Comparison of ENCODE assay signal across 11 mouse cellular contexts in the genomic region with DNA sequence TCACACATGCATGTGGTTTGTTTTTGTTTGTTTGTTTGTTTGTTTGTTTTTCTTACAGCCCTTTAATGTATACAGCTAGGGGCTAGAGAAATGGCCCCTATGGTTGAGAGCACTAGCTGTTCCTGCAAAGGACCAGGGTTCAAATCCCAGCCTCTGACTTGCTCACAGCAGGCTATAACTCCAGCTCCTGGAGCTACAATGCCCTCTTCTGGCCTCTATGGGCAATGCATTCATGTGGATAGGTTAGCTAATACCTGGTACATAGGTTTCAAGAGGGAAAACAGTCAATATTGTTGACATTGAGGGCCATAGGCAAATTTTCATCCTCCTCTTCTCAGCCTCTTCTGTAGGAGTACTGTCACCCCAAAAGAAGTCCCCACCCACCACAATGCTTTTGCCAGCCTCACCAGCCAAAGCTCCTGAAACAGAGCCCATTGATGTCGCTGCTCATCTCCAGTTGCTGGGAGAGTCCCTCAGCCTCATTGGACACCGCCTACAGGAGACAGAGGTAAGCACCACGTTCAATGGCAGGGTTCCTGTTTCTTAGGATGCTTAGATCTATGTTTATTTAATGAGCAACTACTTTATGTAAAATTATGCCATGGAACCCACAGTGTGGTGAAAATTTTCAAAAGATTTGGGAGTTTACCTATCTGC. TPM values are rescaled to one million over a fixed set of nuclear protein-coding genes. Genes with fewer than 3 reads are reported as not detected.
DNase-seq lines count a peak whose midpoint lies in the region; ATAC-seq and TF ChIP-seq lines count a peak whose summit lies in the region.
"Had no signal": no experiment of that assay in that cellular context is flagged by ENCODE, and none has a peak within 500 bp of the region (broad histone marks: within the 10 kb centered on the region; RNA-seq: fewer than 3 reads in every experiment).

No protein-coding gene starts in this region.

- TF ChIP-seq POLR2A in ES-Bruce4 (IDR thresholded peaks at IDR 0.05; ENCODE audit: insufficient read depth, low read length) = no peak

- no peaks in the 10 kb centered on the region for H3K4me1 ChIP-seq in ES-Bruce4 (ENCODE audit: control insufficient read depth, insufficient read depth, low read length)
- H3K4me1 ChIP-seq in liver, embryonic 14.5 days (replicated peaks; ENCODE audit: control insufficient read depth in 2 of 2, insufficient read depth in 2 of 2, low read length in 1 of 2) = no peaks in the 10 kb centered on the region
- H3K4me1 ChIP-seq in hindbrain, embryonic 12.5 days = no peaks in the 10 kb centered on the region
- H3K4me1 ChIP-seq: heart, embryonic 15.5 days had no signal

- H3K27ac ChIP-seq in ES-Bruce4 (ENCODE audit: insufficient read depth, low read length) = no peak overlapping the region
- no peak overlapping the region for H3K27ac ChIP-seq in liver, embryonic 14.5 days
- H3K27ac ChIP-seq in hindbrain, embryonic 12.5 days = no peak overlapping the region
- H3K27ac ChIP-seq: heart, embryonic 15.5 days; kidney, embryonic 15.5 days; macrophage had no signal

- H3K4me2 ChIP-seq in liver, embryonic 14.5 days (ENCODE audit: low read depth) = no peak overlapping the region
- H3K4me2 ChIP-seq in hindbrain, embryonic 12.5 days (replicated peaks) = no peak overlapping the region
- H3K4me2 ChIP-seq: heart, embryonic 15.5 days; kidney, embryonic 15.5 days had no signal

- H3K4me3 ChIP-seq in ES-Bruce4 (ENCODE audit: low read depth, low read length) = no peak overlapping the region
- no peak overlapping the region for H3K4me3 ChIP-seq in liver, embryonic 14.5 days (ENCODE audit: insufficient read depth in 1 of 2, low read depth in 2 of 2, low read length in 2 of 2)
- H3K4me3 ChIP-seq in hindbrain, embryonic 12.5 days = no peak overlapping the region
- H3K4me3 ChIP-seq: heart, embryonic 15.5 days; kidney, embryonic 15.5 days had no signal

- TF ChIP-seq EP300 in ES-Bruce4 (IDR thresholded peaks at IDR 0.05; ENCODE audit: insufficient read depth, low read depth, low read length) = no peak
- no peak for TF ChIP-seq EP300 in liver, embryonic 14.5 days (IDR thresholded peaks at IDR 0.05; ENCODE audit: low read depth)

- ATAC-seq in liver, embryonic 14.5 days (ENCODE audit: insufficient read depth) = 0 out of 2 replicates have a peak, but pooled peaks have one; percentile 41
- no peak for ATAC-seq in hindbrain, embryonic 12.5 days (ENCODE audit: low FRiP score)

- H3K9ac ChIP-seq in ES-Bruce4 (ENCODE audit: low read depth, poor library complexity, severe bottlenecking) = no peak overlapping the region
- no peak overlapping the region for H3K9ac ChIP-seq in liver, embryonic 14.5 days (replicated peaks)
- H3K9ac ChIP-seq in hindbrain, embryonic 12.5 days = no peak overlapping the region
- H3K9ac ChIP-seq: heart, embryonic 15.5 days; kidney, embryonic 15.5 days had no signal

- TF ChIP-seq CTCF in ES-Bruce4 (IDR thresholded peaks at IDR 0.05; ENCODE audit: low read depth, low read length) = peak; percentile 46
- peak; percentile 70 for TF ChIP-seq CTCF in liver, embryonic 14.5 days (IDR thresholded peaks at IDR 0.05; ENCODE audit: low read depth)

- H3K27me3 ChIP-seq in ES-Bruce4 (ENCODE audit: control insufficient read depth, insufficient read depth, low read length, poor library complexity, severe bottlenecking) = no peaks in the 10 kb centered on the region
- no peaks in the 10 kb centered on the region for H3K27me3 ChIP-seq in liver, embryonic 14.5 days (ENCODE audit: control insufficient read depth, insufficient read depth, low read length)
- H3K27me3 ChIP-seq in hindbrain, embryonic 12.5 days = no peaks in the 10 kb centered on the region
- H3K27me3 ChIP-seq: heart, embryonic 15.5 days; kidney, embryonic 15.5 days had no signal

- H3K36me3 ChIP-seq in ES-Bruce4 (ENCODE audit: control insufficient read depth, insufficient read depth, low read length, poor library complexity, severe bottlenecking) = peaks cover 81% of the 10 kb centered on the region
- peaks cover 20% of the 10 kb centered on the region for H3K36me3 ChIP-seq in liver, embryonic 14.5 days (replicated peaks; ENCODE audit: control insufficient read depth, insufficient read depth, low read depth)
- H3K36me3 ChIP-seq in hindbrain, embryonic 12.5 days = peaks cover 71% of the 10 kb centered on the region

- DNase-seq in kidney, postnatal 10 days = peak; percentile 19
- DNase-seq in kidney, adult 9 months = no peak
- DNase-seq in A20 (ENCODE audit: low read depth, low spot score) = peak; percentile 48
- peak in 1 of 3 experiments; percentile 20 for DNase-seq in liver, embryonic 14.5 days (ENCODE audit: low read depth in 3 of 3, low spot score in 3 of 3)
- no peak for DNase-seq in Muller cell, postnatal 12 days (ENCODE audit: inconsistent ontology term)
- DNase-seq in adrenal gland, adult (ENCODE audit: inconsistent age in 2 of 2, low spot score in 1 of 2) = no peak

- WGBS in liver, embryonic 14.5 days (ENCODE audit: insufficient replicate concordance) = 66% methylated on average over 3 of the region's 3 CpGs
- 89% methylated on average over 3 of the region's 3 CpGs for WGBS in hindbrain, embryonic 12.5 days

- H3K9me3 ChIP-seq in ES-Bruce4 (replicated peaks; ENCODE audit: control insufficient read depth, insufficient read depth, low read length, poor library complexity, severe bottlenecking) = peaks cover 51% of the 10 kb centered on the region
- H3K9me3 ChIP-seq in liver, embryonic 14.5 days (ENCODE audit: control insufficient read depth, low read length) = no peaks in the 10 kb centered on the region
- H3K9me3 ChIP-seq in hindbrain, embryonic 12.5 days (replicated peaks) = no peaks in the 10 kb centered on the region
- H3K9me3 ChIP-seq: heart, embryonic 15.5 days; kidney, embryonic 15.5 days had no signal

RNA-seq across cellular contexts. Expression of gene Tom1, which starts 9.7 kb away (rescaled TPM):
- 44.6 and 46.1 TPM in 2 replicates for polyA plus RNA-seq in ES-Bruce4 (2011; ENCODE audit: insufficient read depth, insufficient read length, low read depth, missing spikeins)
- 5.9 and 6.1 TPM in 2 replicates for polyA plus RNA-seq in liver, embryonic 14.5 days (2012; rRNA removed)
- 9.2 and 9.6 TPM in 2 replicates for polyA plus RNA-seq in liver, embryonic 14.5 days (2014; fragmentation: Nextera tagmentation; extraction: Ambion mirVana)
- 28.1 and 28.8 TPM in 2 replicates for polyA plus RNA-seq in hindbrain, embryonic 12.5 days (2016; fragmentation: Nextera tagmentation; extraction: Ambion mirVana)

RNA-seq across cellular contexts. Expression of gene Hmgxb4, which starts 30.6 kb away (rescaled TPM):
- 112 and 122 TPM in 2 replicates for polyA plus RNA-seq in ES-Bruce4 (2011; ENCODE audit: insufficient read depth, insufficient read length, low read depth, missing spikeins)
- 10.4 and 13.2 TPM in 2 replicates for polyA plus RNA-seq in liver, embryonic 14.5 days (2012; rRNA removed)
- 10.3 and 14.5 TPM in 2 replicates for polyA plus RNA-seq in liver, embryonic 14.5 days (2014; fragmentation: Nextera tagmentation; extraction: Ambion mirVana)
- 38.1 and 41.3 TPM in 2 replicates for polyA plus RNA-seq in hindbrain, embryonic 12.5 days (2016; fragmentation: Nextera tagmentation; extraction: Ambion mirVana)

Comparison
In these comparisons a context has a peak if more than half of its experiments do, and no peak if none do; other contexts are left out.
1. DNase-seq: peak in kidney, postnatal 10 days (single experiment) and A20 (single experiment); none in kidney, adult 9 months (single experiment), Muller cell, postnatal 12 days (single experiment) and adrenal gland, adult (0 of 2).